Mouse (Mus musculus): ENCODE measurements around the gene Fbxo40. TPM values are rescaled to one million over a fixed set of nuclear protein-coding genes. Genes with fewer than 3 reads are reported as not detected.

Fbxo40 gene
- polyA plus RNA-seq, 1 experiment, result 0.37 TPM

DNA sequence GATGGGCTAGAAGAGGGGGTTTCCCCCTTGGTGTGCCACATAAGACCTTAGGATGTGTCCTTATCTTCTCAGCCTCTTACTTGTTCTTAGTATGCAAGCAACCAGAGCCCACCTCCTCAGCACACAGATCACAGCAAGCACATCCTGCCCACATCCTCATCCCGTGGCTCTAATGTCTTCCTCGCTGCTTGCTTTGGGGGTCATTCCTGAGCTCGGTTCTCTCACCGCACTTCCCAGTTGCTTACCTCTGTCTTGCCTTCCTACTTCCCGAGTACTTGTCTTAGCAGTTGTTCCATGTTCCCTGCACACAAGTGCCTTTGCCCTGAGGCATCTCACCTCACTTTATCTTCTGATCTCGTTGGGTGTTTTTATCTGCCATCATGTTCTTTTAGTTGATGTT lies 68.3 kb downstream of the Fbxo40 start:
- H3K4me1 ChIP-seq (ENCODE audit: control insufficient read depth, insufficient read depth, low read length), result no peaks in the 10 kb centered on the region
- H3K36me3 ChIP-seq (ENCODE audit: control insufficient read depth, insufficient read depth, low read length), result peaks cover 1% of the 10 kb centered on the region
- H3K4me3 ChIP-seq (ENCODE audit: control insufficient read depth, low read depth, low read length), result no peak overlapping the region
- no peaks in the 10 kb centered on the region for H3K27me3 ChIP-seq (ENCODE audit: control insufficient read depth, insufficient read depth, low read length)
- TF ChIP-seq POLR2A (IDR thresholded peaks at IDR 0.05; ENCODE audit: control insufficient read depth, low read depth, low read length) (no peak), CTCF (IDR thresholded peaks at IDR 0.05; ENCODE audit: control insufficient read depth, insufficient read depth, insufficient replicate concordance, low read depth, low read length) (no peak)
- no peak overlapping the region for H3K27ac ChIP-seq (ENCODE audit: control insufficient read depth, insufficient read depth, low read depth, low read length)

DNA sequence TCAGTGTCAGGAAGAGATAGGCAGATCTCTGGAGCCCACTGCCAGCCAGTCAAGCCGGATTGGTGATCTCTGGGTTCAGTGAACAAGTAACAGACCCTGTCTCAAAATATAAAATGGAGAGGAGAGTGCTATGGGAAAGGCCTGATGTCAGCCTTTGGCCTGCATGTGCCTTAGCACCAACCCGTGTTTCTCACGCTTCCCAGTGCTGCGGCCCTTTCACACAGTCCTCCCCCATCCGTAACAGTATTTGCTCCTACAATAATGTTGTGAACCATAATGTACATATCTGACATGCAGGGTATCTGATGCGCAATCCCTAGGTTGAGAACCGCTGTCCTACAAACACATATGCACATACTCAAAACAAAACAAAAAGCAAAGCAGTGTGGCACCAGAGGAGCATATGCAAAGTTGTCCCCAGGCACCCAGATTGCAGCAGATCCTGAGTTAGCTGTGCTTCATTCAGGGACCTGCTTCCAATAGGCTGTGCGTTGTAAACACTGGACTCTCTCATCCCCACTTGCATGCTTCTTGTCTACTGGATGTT lies 69.1 kb downstream of the Fbxo40 start:
- TF ChIP-seq CTCF (IDR thresholded peaks at IDR 0.05; ENCODE audit: control insufficient read depth, insufficient read depth, insufficient replicate concordance, low read depth, low read length) (no peak), POLR2A (IDR thresholded peaks at IDR 0.05; ENCODE audit: control insufficient read depth, low read depth, low read length) (no peak)
- Histone ChIP-seq H3K27ac (ENCODE audit: control insufficient read depth, insufficient read depth, low read depth, low read length) (no peak overlapping the region), H3K36me3 (ENCODE audit: control insufficient read depth, insufficient read depth, low read length) (peaks cover 1% of the 10 kb centered on the region), H3K27me3 (ENCODE audit: control insufficient read depth, insufficient read depth, low read length) (no peaks in the 10 kb centered on the region), H3K4me1 (ENCODE audit: control insufficient read depth, insufficient read depth, low read length) (no peaks in the 10 kb centered on the region), H3K4me3 (ENCODE audit: control insufficient read depth, low read depth, low read length) (no peak overlapping the region)

DNA sequence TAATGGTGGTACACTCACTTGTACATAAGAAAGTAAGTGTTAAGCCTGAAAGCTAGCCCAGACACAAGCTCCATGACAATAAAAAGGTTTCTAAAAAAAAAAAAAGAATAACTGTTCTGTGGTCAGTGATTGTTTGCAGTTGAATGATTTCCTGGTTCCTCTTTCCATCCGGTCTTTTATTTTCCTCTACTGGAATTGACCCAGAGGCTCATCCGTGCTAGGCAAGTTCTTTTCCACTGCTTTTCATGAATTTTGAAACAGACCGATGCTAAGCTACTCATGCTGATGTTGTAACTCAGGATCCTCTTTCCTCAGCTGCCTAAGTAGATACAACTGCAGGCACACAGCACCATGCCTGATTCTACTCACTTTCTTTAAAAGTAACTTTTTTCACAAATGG lies 69.9 kb downstream of the Fbxo40 start:
- no peaks in the 10 kb centered on the region for H3K4me1 ChIP-seq (ENCODE audit: control insufficient read depth, insufficient read depth, low read length)
- no peak overlapping the region for H3K27ac ChIP-seq (ENCODE audit: control insufficient read depth, insufficient read depth, low read depth, low read length)
- H3K36me3 ChIP-seq (ENCODE audit: control insufficient read depth, insufficient read depth, low read length), result peaks cover 2% of the 10 kb centered on the region
- no peaks in the 10 kb centered on the region for H3K27me3 ChIP-seq (ENCODE audit: control insufficient read depth, insufficient read depth, low read length)
- no peak overlapping the region for H3K4me3 ChIP-seq (ENCODE audit: control insufficient read depth, low read depth, low read length)
- TF ChIP-seq POLR2A (IDR thresholded peaks at IDR 0.05; ENCODE audit: control insufficient read depth, low read depth, low read length) (no peak), CTCF (IDR thresholded peaks at IDR 0.05; ENCODE audit: control insufficient read depth, insufficient read depth, insufficient replicate concordance, low read depth, low read length) (no peak)

DNA sequence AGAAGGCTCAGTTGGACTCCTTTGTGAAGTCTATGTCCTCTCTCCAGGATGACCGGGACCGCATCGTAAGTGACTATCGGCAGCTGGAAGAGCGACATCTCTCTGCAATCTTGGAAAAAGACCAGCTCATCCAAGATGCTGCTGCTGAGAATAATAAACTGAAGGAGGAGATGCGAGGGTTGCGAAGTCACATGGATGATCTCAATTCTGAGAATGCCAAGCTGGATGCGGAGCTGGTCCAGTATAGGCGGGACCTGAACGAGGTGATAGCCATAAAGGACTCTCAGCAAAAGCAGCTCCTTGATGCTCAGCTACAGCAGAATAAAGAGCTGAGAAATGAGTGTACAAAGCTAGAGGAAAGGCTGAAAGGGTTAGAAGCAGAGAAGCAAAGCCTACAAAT lies 71.8 kb downstream of the Fbxo40 start:
- TF ChIP-seq POLR2A (IDR thresholded peaks at IDR 0.05; ENCODE audit: control insufficient read depth, low read depth, low read length) (no peak), CTCF (IDR thresholded peaks at IDR 0.05; ENCODE audit: control insufficient read depth, insufficient read depth, insufficient replicate concordance, low read depth, low read length) (no peak)
- Histone ChIP-seq H3K4me3 (ENCODE audit: control insufficient read depth, low read depth, low read length) (no peak overlapping the region), H3K27ac (ENCODE audit: control insufficient read depth, insufficient read depth, low read depth, low read length) (no peak overlapping the region), H3K27me3 (ENCODE audit: control insufficient read depth, insufficient read depth, low read length) (no peaks in the 10 kb centered on the region), H3K4me1 (ENCODE audit: control insufficient read depth, insufficient read depth, low read length) (no peaks in the 10 kb centered on the region), H3K36me3 (ENCODE audit: control insufficient read depth, insufficient read depth, low read length) (peaks cover 2% of the 10 kb centered on the region)

DNA sequence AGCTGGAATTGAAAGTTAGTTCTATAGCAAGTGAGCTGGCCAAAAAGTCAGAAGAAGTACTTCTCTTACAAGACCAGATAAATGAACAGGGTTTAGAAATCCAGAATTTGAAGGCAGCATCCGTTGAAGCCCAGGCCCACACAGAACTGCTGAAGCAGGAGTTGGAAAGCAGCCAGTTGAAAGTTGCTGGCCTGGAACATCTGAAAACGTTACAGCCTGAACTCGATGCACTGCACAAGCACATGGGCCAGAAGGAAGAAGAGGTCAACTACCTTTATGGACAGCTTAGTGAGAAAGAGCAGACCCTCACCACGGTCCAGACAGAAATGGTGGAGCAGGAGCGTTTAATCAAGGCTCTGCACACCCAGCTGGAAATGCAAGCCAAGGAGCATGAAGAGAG lies 76.1 kb downstream of the Fbxo40 start:
- H3K4me1 ChIP-seq (ENCODE audit: control insufficient read depth, insufficient read depth, low read length), result no peaks in the 10 kb centered on the region
- no peaks in the 10 kb centered on the region for H3K27me3 ChIP-seq (ENCODE audit: control insufficient read depth, insufficient read depth, low read length)
- no peak overlapping the region for H3K27ac ChIP-seq (ENCODE audit: control insufficient read depth, insufficient read depth, low read depth, low read length)
- TF ChIP-seq CTCF (IDR thresholded peaks at IDR 0.05; ENCODE audit: control insufficient read depth, insufficient read depth, insufficient replicate concordance, low read depth, low read length) (no peak), POLR2A (IDR thresholded peaks at IDR 0.05; ENCODE audit: control insufficient read depth, low read depth, low read length) (no peak)
- H3K36me3 ChIP-seq (ENCODE audit: control insufficient read depth, insufficient read depth, low read length), result peaks cover 8% of the 10 kb centered on the region
- H3K4me3 ChIP-seq (ENCODE audit: control insufficient read depth, low read depth, low read length), result no peak overlapping the region

Other genes with a start within 250 kb of the Fbxo40 start
- gene Slc15a2, start 205.5 kb downstream of the Fbxo40 start, polyA plus RNA-seq (2012; rRNA removed), result 0.62 and 0.70 TPM in 2 replicates
- gene Iqcb1, start 162.1 kb downstream of the Fbxo40 start, polyA plus RNA-seq (2012; rRNA removed), result 14.2 and 16.1 TPM in 2 replicates
- gene Eaf2, start 115.5 kb downstream of the Fbxo40 start, polyA plus RNA-seq (2012; rRNA removed), result 2.6 and 2.8 TPM in 2 replicates
- gene Golgb1, start 115.3 kb downstream of the Fbxo40 start, polyA plus RNA-seq (2012; rRNA removed), result 37.1 and 49.1 TPM in 2 replicates
- 0.72 and 0.75 TPM in 2 replicates for gene Hcls1, start 55.5 kb downstream of the Fbxo40 start, polyA plus RNA-seq (2012; rRNA removed)
- gene Polq, start 21.3 kb upstream of the Fbxo40 start, polyA plus RNA-seq (2012; rRNA removed), result 2.3 and 2.7 TPM in 2 replicates

All from testis, adult 2 months (tissue).